Comparison of ENCODE assay signal across 11 mouse cellular contexts in the genomic region with DNA sequence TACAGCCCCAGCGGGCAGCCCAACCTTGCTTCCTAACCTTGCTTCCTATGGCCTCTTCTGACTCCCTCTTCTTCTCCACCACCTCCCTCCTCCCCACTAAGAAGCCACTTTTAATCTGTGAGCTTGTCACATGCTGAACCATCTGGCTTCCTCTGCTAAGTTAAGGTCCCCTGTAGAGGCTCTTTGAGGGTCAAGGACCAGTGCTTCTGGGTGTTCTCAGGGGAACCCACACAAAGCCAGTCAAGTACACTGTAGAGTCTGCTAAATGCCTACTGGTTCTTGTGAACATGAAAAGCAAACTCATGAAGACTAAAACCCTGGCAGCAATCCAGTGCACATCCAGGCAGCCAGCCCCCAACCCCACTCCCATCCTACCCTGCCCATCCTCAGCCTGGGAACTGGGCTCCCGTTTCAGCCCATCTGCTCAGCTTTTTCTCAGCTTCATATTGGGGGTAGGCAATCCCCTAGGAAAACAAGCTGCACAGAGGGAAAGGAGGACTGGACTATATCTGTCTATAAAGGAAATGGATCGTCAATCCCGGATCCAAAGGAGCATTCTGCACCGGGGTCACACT.
A peak's percentile ranks its signal among the peaks of the same experiment; 100 is the strongest.
DNase-seq lines count a peak whose midpoint lies in the region; TF ChIP-seq lines count a peak whose summit lies in the region.
"Had no signal": no experiment of that assay in that cellular context is flagged by ENCODE, and none has a peak within 500 bp of the region (broad histone marks: within the 10 kb centered on the region; RNA-seq: fewer than 3 reads in every experiment).

No protein-coding gene starts in this region.

- no peak overlapping the region for H3K27ac ChIP-seq in testis, adult 2 months (ENCODE audit: control insufficient read depth, insufficient read depth, low read depth, low read length)
- H3K27ac ChIP-seq: liver, embryonic 15.5 days had no signal

- peak; percentile 64 to 77 for DNase-seq in cerebellum, postnatal 10 days
- DNase-seq in cerebellum, postnatal 25 days, result no peak
- peak; percentile 67 for DNase-seq in left cerebral cortex, postnatal 4 days
- DNase-seq in left cerebral cortex, adult 18-20 months (ENCODE audit: low spot score in 2 of 2), result no peak
- no peak for DNase-seq in testis, postnatal 10 days (ENCODE audit: low spot score)
- DNase-seq in thymus, postnatal 10 days (ENCODE audit: low spot score in 2 of 2), result no peak
- DNase-seq in embryo, embryonic 11 days, result no peak
- DNase-seq: heart, postnatal 10 days had no signal

- intact Hi-C loops in left cerebral cortex, postnatal 4 days (cut with DNase I), result no loop called here

- H3K27me3 ChIP-seq in testis, adult 2 months (ENCODE audit: control insufficient read depth, insufficient read depth, low read length), result no peaks in the 10 kb centered on the region
- H3K27me3 ChIP-seq: liver, embryonic 15.5 days had no signal

- no peaks in the 10 kb centered on the region for H3K36me3 ChIP-seq in testis, adult 2 months (ENCODE audit: control insufficient read depth, insufficient read depth, low read length)
- H3K36me3 ChIP-seq: liver, embryonic 15.5 days had no signal

- H3K4me1 ChIP-seq in testis, adult 2 months (ENCODE audit: control insufficient read depth, insufficient read depth, low read length), result no peaks in the 10 kb centered on the region; the same call in 1 of the 2 replicates
- H3K4me1 ChIP-seq: liver, embryonic 15.5 days had no signal

- no peak for TF ChIP-seq CTCF in testis, adult 2 months (IDR thresholded peaks at IDR 0.05; ENCODE audit: control insufficient read depth, insufficient read depth, insufficient replicate concordance, low read depth, low read length)

- no peak for TF ChIP-seq POLR2A in testis, adult 2 months (IDR thresholded peaks at IDR 0.05; ENCODE audit: control insufficient read depth, low read depth, low read length)

- H3K4me3 ChIP-seq in testis, adult 2 months (ENCODE audit: control insufficient read depth, low read depth, low read length), result peak overlapping the region; percentile 70
- H3K4me3 ChIP-seq: erythroblast, embryonic 14.5 days; liver, embryonic 15.5 days had no signal

Comparison
In these comparisons a context has a peak if more than half of its experiments do, and no peak if none do; other contexts are left out.
1. DNase-seq: peak in cerebellum, postnatal 10 days (2 of 2) and left cerebral cortex, postnatal 4 days (single experiment); none in cerebellum, postnatal 25 days (0 of 2), left cerebral cortex, adult 18-20 months (0 of 2), testis, postnatal 10 days (single experiment), thymus, postnatal 10 days (0 of 2) and embryo, embryonic 11 days (single experiment).